Mouse (Mus musculus): Measurements from ENCODE around the gene Mfsd6.

Mfsd6 gene

DNA sequence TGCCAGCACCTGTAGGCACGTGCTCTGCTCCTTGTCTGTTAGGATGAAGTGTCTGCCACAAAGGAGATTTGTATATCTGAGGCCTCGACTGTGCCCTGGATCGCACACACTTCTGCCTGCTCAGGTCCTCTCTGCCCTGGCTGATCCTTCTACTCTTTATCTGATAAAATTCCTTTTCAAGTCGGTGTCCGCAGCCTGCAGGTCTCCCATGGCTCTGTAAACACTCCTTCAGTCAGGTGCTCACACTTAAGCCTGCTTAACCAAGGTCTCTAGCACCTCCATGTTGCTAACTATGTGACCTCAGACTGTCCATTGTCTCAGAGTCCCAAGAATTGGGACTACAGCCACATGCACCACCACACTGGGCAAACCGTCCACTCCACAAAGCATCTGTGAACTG lies 87.0 kb downstream of the Mfsd6 start:
- DNase-seq (ENCODE audit: low read depth, low spot score) = no peak

DNA sequence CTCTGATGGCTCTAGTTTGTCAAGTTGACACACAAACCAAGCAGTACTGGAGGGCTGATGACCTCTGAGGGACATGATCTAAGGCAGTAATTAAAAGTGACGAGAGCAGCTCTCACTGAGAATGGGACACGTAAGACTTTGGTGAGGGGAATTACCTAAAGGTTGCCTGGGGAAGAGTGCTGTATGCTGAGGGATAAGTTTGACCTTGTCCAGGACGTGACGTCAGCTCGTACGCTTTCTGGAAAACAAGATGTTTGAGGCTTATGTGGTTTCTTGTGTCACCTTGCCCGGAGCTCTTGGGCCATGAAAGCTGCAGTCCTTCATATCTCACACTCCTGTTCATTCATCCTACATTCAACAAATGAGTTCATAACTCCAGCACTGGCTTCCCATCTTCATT lies 88.2 kb downstream of the Mfsd6 start:
- DNase-seq (ENCODE audit: low read depth, low spot score) = no peak

DNA sequence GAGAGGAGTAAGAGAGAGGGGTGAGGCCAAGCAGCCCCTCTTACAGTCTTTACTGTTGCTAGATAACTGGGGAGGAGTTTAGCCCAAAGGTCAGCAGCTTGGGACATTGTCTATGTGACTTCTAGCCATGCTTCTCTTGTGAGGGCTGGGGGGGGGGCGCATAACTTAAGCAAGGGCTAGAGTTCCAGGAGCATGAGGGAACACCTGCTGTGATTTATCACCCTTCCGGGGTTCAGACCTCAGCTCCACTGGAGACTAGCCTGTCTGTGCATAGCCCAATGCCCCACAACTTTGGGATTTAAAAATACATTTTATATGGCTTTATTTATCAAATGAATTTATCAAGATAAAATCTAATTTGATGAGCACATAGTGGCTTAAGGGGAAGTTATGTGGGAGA lies 89.2 kb downstream of the Mfsd6 start:
- no peak for DNase-seq (ENCODE audit: low read depth, low spot score)

DNA sequence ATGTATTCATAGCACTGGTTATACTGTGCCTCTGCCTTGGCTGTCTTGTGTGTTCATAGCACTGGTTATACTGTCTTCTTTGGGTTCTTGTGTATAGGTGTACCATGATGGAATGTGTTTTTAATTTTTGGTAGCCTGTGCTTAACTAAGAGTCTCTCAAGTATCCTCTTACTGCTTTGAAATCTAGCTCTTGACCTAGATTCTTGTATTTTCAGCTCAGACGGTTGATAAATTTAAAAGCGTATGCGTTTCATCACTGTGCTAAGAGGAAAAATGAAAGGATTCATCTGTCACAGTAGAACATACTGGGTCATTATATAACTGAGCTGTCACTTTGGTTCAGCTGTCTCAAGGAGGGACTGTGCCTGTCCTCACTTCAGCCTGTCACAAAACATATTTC lies 91.3 kb downstream of the Mfsd6 start:
- no peak for DNase-seq (ENCODE audit: low read depth, low spot score)

DNA sequence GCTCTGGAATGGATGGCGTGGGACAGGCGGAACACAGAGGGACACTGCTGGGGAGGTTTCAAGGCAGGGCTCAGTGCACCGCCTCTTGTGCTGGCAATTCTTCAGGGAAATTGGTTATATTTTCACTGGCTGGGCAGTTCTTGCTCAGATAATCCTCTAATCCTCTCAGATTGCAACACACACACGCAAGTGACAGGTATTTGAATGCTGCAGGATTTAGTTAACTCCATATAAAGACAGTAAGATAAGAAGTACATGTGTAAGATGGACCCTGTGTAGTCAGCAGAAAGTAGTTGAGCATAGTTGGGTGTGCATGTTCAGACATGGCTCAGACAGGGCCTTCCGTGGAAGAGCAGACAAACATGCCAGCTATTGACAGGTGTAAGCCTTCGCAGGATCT lies 93.0 kb downstream of the Mfsd6 start:
- no peak for DNase-seq (ENCODE audit: low read depth, low spot score)

DNA sequence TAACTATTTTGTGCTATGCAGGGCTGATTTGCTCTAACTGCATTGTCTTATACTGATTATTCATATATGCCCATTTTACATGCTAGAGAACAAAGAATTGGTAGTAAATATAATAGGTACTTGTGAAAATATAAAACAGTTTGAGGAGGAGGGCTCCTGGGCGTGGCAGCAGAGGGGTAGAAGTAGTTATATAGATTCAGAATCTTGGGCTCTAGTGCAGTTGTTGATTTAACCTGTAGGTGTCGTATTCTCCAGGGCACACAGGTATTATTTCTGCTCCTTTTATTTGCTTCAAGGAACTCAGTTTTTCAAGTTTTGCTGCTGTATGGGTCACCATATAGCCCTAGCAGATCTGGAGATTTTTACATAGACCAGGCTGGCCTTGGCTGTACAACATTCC lies 95.7 kb downstream of the Mfsd6 start:
- no peak for DNase-seq (ENCODE audit: low read depth, low spot score)

DNA sequence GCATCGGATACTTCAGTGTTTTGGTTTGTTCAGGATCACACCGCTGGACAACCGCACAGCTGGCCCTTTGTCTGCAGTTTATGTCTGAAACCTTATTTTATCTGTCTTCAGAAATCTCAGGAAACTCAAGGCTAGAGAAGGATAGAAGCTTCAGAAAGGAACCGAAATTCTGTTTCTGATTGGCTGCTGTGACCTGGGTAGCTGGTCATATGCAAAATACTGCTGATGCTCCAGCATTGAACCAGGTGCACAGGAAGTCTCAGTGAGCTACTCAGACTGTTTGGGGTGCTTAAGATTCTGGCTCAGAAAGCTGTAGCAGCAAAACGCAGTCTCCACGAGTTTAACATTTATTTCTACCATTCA lies 96.3 kb downstream of the Mfsd6 start:
- DNase-seq (ENCODE audit: low read depth, low spot score) = peak; percentile 24

DNA sequence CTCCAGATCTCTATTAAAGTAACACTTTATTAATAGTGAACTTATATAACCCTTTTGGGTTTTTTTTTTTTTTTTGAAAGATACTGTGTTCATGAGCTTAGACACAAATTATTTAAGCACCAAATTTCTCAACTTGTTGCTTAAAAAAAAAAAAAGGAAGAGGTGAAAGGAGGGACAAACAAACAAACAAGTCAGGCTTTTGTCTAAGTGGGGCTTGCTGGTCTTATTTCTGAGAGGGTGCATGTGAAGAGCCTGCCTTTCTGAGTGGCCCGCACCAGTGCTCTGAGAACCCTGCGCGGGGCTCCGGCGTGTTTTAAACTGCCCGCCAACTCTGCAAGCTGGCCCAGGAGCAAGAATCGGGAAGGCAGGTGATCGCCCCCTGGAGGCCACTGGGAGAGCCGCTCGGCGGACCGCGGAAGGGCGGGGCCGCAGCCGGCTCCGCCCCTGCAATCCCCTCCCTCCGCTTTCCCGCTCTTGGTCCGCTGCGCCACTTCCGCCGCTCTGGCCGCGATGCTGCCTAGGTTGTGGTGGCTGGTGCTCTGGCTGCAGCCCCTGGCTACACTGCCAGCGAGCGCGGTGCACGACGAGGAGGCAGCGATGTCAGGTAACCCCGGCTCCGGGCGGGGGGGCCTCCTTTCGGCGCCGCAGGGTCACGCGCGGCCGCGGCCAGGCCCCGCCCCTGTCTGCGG lies 96.9 kb downstream of the Mfsd6 start, which contains the start of gene Nemp2:
Gene Nemp2, plus strand, starts transcription at position 456 of the 689 bp plus-strand sequence.
- peak; percentile 85 for DNase-seq (ENCODE audit: low read depth, low spot score)

DNA sequence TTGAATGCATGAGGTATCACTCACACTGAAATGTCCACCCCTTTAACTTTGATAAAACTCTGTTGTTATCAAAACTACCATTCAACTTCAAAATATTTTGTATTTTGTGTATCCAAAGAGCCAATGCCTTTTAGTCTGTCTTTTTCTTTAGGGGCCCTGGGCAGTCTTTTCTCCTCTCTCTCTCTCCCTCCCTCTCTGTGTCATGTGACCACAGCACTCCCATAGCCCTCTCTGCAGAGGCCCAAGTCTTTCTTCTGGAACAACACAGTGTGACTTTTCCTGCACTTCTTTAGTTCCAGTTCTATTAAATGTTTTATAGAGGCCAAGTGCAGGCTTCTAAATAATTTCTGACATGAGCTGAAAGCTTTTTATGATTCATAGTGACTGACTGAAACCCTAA lies 106.8 kb downstream of the Mfsd6 start:
- no peak for DNase-seq (ENCODE audit: low read depth, low spot score)

DNA sequence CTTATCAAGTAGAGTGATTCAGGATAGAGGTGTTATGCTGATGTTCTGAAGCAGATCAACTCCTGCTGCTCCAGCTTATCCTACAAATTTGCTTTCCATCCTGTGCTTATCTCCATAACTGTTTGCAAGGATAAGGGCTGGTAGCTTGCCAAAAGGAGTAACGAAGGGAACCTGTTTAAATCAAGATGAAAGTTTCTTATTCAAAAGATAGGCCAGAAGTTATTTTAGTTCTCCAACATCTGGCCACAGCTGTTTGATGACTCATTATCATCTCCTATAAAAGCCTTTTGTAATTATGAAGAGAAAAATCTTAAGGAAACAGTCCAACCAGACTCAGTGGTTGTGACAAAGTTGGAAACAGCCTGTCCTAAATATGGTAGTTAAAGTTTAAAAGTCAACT lies 109.0 kb downstream of the Mfsd6 start:
- no peak for DNase-seq (ENCODE audit: low read depth, low spot score)

DNA sequence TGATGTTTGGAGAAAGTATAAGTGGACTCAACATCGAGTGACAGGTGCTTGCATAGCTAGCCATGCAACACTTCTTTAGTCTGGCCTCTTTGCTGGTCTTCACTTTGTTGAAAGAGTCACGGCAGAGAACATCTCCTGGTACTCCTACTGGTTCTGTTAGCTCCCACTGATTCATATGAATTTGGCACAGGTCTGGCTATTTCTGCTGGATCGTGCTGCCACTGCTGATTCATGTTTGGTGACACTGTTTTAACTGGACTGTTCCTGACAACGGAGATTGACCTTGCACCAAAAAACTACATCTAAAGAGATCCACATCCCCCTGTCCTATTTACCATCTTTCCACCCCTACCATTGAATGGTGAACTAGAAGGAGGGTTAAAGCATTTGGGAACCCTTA lies 118.8 kb downstream of the Mfsd6 start:
- no peak for DNase-seq (ENCODE audit: low read depth, low spot score)

DNA sequence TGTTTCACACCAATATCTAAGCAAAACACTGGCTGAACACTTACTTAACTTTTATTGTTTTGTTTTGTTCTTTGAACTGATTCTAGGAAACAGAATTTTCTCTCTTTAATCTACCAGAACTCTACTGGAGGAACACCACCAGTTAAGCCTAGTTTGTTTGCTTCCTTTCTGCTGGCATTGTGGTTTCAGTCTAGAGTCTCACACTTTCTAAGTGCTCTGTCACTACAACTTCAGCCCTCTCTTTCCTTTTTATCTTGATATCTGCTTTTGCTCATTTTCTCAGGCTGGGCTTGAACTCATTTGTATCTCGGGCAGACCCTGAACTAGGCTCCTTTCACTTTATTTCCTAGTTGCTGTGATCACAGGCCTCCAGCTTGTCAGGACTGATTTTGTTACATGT lies 119.6 kb downstream of the Mfsd6 start:
- no peak for DNase-seq (ENCODE audit: low read depth, low spot score)

Measured in retina, postnatal 7 days (tissue).